Mouse (Mus musculus): ENCODE measurements at regions not wholly inside any gene's neighbourhood (a gene's known extent, or its start where the extent isn't known, plus 50 kb on each side); places are given as distances from the start of the nearest gene placed in this dataset.

DNA sequence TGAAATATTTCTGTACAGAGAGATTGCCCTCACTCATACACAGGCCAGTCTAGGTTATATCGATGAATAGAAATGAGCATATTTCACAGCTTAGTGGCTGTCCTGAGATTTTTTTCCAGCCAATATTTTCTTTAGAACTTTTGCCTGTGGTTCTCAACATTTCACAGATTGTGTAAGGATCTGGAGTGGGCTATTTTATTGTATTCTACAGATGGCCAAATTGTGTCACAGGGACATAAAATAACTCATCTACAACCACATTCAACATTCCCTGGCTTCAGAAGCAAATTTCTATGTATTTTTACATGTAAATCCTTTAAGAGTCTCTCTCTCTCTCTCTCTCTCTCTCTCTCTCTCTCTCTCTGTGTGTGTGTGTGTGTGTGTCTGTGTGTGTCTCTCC, 303.3 kb downstream of the Osr1 start:
- TF ChIP-seq CTCF (conservative IDR thresholded peaks at IDR 0.05; ENCODE audit: insufficient read depth, insufficient read length, low read depth, low read length), result no peak
- no peak for TF ChIP-seq POLR2A (IDR thresholded peaks at IDR 0.05; ENCODE audit: low read depth, low read length)
